Mouse (Mus musculus) layer of hippocampus, adult 18-20 months (tissue): Measurements from ENCODE around the gene Rnf10. TPM values are rescaled to one million over a fixed set of nuclear protein-coding genes. Genes with fewer than 3 reads are reported as not detected.

Experiments used
- DNase-seq, 2 experiments: peaks; one replicate each; pipeline ENCODE4 v3.0.0; 2022; ENCODE audit warnings: low spot score in 2 of 2
- total RNA-seq, 2 experiments: library from RNA; stranded (reverse); gene quantifications; 2 replicates each; pipeline ENCODE4 v1.2.3; 2021

Gene Rnf10
- total RNA-seq, 2 experiments from 2014 or later, result 240 to 249 TPM

- peak; percentile 90 to 95 for DNase-seq
These were observed 34.6 kb downstream of the Rnf10 start for GRCm38 (mm10) chr5:115237803-115238728.

GRCm38 (mm10) chr5:115235786-115236263, 36.9 kb downstream of the Rnf10 start, which contains the start of gene Pop5:
TSS of gene Pop5 (plus strand) at chr5:115235836.
- DNase-seq, result peak; percentile 81 to 95

GRCm38 (mm10) chr5:115235323-115235771, 37.4 kb downstream of the Rnf10 start:
- DNase-seq, result peak; percentile 76 to 81

GRCm38 (mm10) chr5:115234519-115234918, 38.2 kb downstream of the Rnf10 start:
- peak in 1 of 2 experiments; percentile 70 for DNase-seq

- DNase-seq, result no peak
These were observed 39.5 kb downstream of the Rnf10 start for GRCm38 (mm10) chr5:115233031-115233780.

- DNase-seq, result no peak
These were observed 40.2 kb downstream of the Rnf10 start for GRCm38 (mm10) chr5:115232516-115232915.

GRCm38 (mm10) chr5:115231552-115232120, 41.1 kb downstream of the Rnf10 start:
- DNase-seq, result no peak

- DNase-seq, result no peak
These were observed 41.7 kb downstream of the Rnf10 start for GRCm38 (mm10) chr5:115230830-115231551.

GRCm38 (mm10) chr5:115222485-115222884, 50.2 kb downstream of the Rnf10 start:
- no peak for DNase-seq

GRCm38 (mm10) chr5:115220931-115221640, 51.6 kb downstream of the Rnf10 start:
- DNase-seq, result peak in 1 of 2 experiments; percentile 61

- DNase-seq, result no peak
These were observed 54.7 kb downstream of the Rnf10 start for GRCm38 (mm10) chr5:115217998-115218397.

- no peak for DNase-seq
These were observed 57.2 kb downstream of the Rnf10 start for GRCm38 (mm10) chr5:115215273-115216185.

GRCm38 (mm10) chr5:115214864-115215263, 57.8 kb downstream of the Rnf10 start:
- peak in 1 of 2 experiments; percentile 70 for DNase-seq

- DNase-seq, result peak in 1 of 2 experiments; percentile 45
These were observed 59.8 kb downstream of the Rnf10 start for GRCm38 (mm10) chr5:115212861-115213260.

- DNase-seq, result peak in 1 of 2 experiments; percentile 38
These were observed 60.2 kb downstream of the Rnf10 start for GRCm38 (mm10) chr5:115212451-115212850.

- DNase-seq, result no peak
These were observed 62.3 kb downstream of the Rnf10 start for GRCm38 (mm10) chr5:115210380-115210779.

GRCm38 (mm10) chr5:115208601-115209000, 64.1 kb downstream of the Rnf10 start:
- DNase-seq, result no peak

- no peak for DNase-seq
These were observed 64.8 kb downstream of the Rnf10 start for GRCm38 (mm10) chr5:115207892-115208291.

- no peak for DNase-seq
These were observed 65.5 kb downstream of the Rnf10 start for GRCm38 (mm10) chr5:115207244-115207643.
